Mouse (Mus musculus): ENCODE data around the gene Frzb. TPM values are rescaled to one million over a fixed set of nuclear protein-coding genes. Genes with fewer than 3 reads are reported as not detected.

Frzb gene
- polyA plus RNA-seq (2015; fragmentation: Nextera tagmentation; extraction: Ambion mirVana), result 20.2 and 86.2 TPM in 2 replicates

GRCm38 (mm10) chr2:80447291-80447791 lies at the start of gene Frzb:
TSS of gene Frzb (minus strand) at chr2:80447625.

Other genes starting within 250 kb of the Frzb start
- gene Prdx6b, start 155.2 kb downstream of the Frzb start, polyA plus RNA-seq (2015; fragmentation: Nextera tagmentation; extraction: Ambion mirVana), result not detected in 2 replicates
- gene Dnajc10, start 132.2 kb downstream of the Frzb start, polyA plus RNA-seq (2015; fragmentation: Nextera tagmentation; extraction: Ambion mirVana), result 50.1 and 56.9 TPM in 2 replicates
- 45.4 and 50.6 TPM in 2 replicates for gene Nckap1, start 133.8 kb upstream of the Frzb start, polyA plus RNA-seq (2015; fragmentation: Nextera tagmentation; extraction: Ambion mirVana)
- 22.7 and 30.0 TPM in 2 replicates for gene Dusp19, start 169.4 kb upstream of the Frzb start, polyA plus RNA-seq (2015; fragmentation: Nextera tagmentation; extraction: Ambion mirVana)
- 23.7 TPM in 2 replicates for gene Nup35, start 169.6 kb upstream of the Frzb start, polyA plus RNA-seq (2015; fragmentation: Nextera tagmentation; extraction: Ambion mirVana)